Mouse (Mus musculus): ENCODE measurements around the gene Zfp710.

DNA sequence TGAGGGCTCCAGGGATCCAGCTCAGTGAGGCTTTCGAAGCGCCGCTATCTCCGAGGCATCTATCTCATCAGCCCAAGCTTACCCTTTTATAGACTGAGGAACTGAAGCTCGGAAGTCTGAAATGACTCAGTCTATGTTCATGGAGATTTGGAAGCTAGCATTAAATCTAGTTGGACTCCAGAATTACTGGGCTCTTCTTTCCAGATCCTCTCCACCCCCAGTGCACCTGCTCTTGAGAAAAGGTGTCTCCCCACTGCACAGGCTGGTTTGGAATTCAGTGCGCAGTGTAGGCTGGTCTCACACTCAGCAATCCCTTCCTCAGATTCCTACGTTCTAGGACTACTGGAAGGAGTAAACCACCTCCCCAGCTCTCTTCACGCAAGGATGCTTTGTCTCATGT lies 15.1 kb downstream of the Zfp710 start:
- TF ChIP-seq CTCF (IDR thresholded peaks at IDR 0.05; ENCODE audit: control insufficient read depth, insufficient read depth, low read length) (no peak), POLR2A (IDR thresholded peaks at IDR 0.05; ENCODE audit: borderline replicate concordance, control insufficient read depth, low read depth, low read length) (no peak)

Data from bone marrow, adult 2 months (tissue).